Comparison of ENCODE assay signal across 24 mouse cellular contexts in genomic region chr2:158706704-158707408, GRCm38 (mm10). TPM values are rescaled to one million over a fixed set of nuclear protein-coding genes. Genes with fewer than 3 reads are reported as not detected.
DNase-seq lines count a peak whose midpoint lies in the region; ATAC-seq and TF ChIP-seq lines count a peak whose summit lies in the region.
"Had no signal": no experiment of that assay in that cellular context is flagged by ENCODE, and none has a peak within 500 bp of the region (broad histone marks: within the 10 kb centered on the region; RNA-seq: fewer than 3 reads in every experiment).

No protein-coding gene starts in this region.

- peaks cover 31% of the 10 kb centered on the region; the same call in 1 of the 2 replicates for H3K4me1 ChIP-seq in spleen, adult 2 months (ENCODE audit: control insufficient read depth, insufficient read depth, insufficient read length)
- H3K4me1 ChIP-seq in bone marrow, adult 2 months (ENCODE audit: control insufficient read depth, insufficient read depth, low read length) = no peaks in the 10 kb centered on the region; the same call in 1 of the 2 replicates
- H3K4me1 ChIP-seq: heart, embryonic 15.5 days; limb, embryonic 12.5 days had no signal

- peak overlapping the region; percentile 71 for H3K27ac ChIP-seq in spleen, adult 2 months (ENCODE audit: insufficient read depth, low read length)
- peak overlapping the region; percentile 13; the same call in 1 of the 2 replicates for H3K27ac ChIP-seq in bone marrow, adult 2 months (ENCODE audit: control insufficient read depth, insufficient read depth, low read depth, low read length, poor library complexity)
- H3K27ac ChIP-seq: embryonic facial prominence, embryonic 10.5 days; heart, embryonic 15.5 days; hindbrain, embryonic 12.5 days; limb, embryonic 12.5 days; liver, embryonic 14.5 days; midbrain, embryonic 12.5 days; neural tube, embryonic 12.5 days had no signal

- 30% methylated on average over 10 of the region's 10 CpGs for whole genome bisulfite sequencing in spleen, adult 2 months
- WGBS in bone marrow, adult 2 months = 49% methylated on average over 10 of the region's 10 CpGs

- H3K4me3 ChIP-seq in spleen, adult 2 months (ENCODE audit: extremely low read depth, insufficient read depth, insufficient read length) = peak overlapping the region; percentile 16; the same call in 1 of the 2 replicates
- H3K4me3 ChIP-seq in bone marrow, adult 2 months (replicated peaks; ENCODE audit: control insufficient read depth, low read depth, low read length) = no peak overlapping the region
- H3K4me3 ChIP-seq: embryonic facial prominence, embryonic 10.5 days; erythroblast, embryonic 14.5 days; heart, embryonic 15.5 days; hindbrain, embryonic 12.5 days; limb, embryonic 12.5 days; midbrain, embryonic 12.5 days; neural tube, embryonic 12.5 days had no signal

- no peak for TF ChIP-seq POLR2A in spleen, adult 2 months (IDR thresholded peaks at IDR 0.05; ENCODE audit: low read depth, low read length)
- TF ChIP-seq POLR2A in bone marrow, adult 2 months (IDR thresholded peaks at IDR 0.05; ENCODE audit: borderline replicate concordance, control insufficient read depth, low read depth, low read length) = no peak

- peak; percentile 37 to 45 for DNase-seq in spleen, adult 2 months (ENCODE audit: low read depth in 1 of 2, low spot score in 2 of 2)
- DNase-seq in spleen, postnatal 10 days (ENCODE audit: low spot score in 2 of 2) = no peak
- DNase-seq in thymus, postnatal 25 days = peak; percentile 56
- DNase-seq in adipocyte (ENCODE audit: low spot score) = no peak
- DNase-seq in left cerebral cortex, adult 11 months (ENCODE audit: low spot score) = no peak
- DNase-seq in left cerebral cortex, postnatal 10 days (ENCODE audit: extremely low spot score in 1 of 2, low spot score in 2 of 2) = no peak
- DNase-seq: adrenal gland, postnatal 25 days; cerebellum, adult 9-11 months; heart, adult 18-20 months; kidney, postnatal 14 days; lung, postnatal 14 days; spleen, adult 18-20 months had no signal

- ATAC-seq in megakaryocyte progenitor cell, adult 5-6 weeks (replicated peaks; ENCODE audit: poor library complexity) = peak; percentile 44; the same call in 1 of the 2 replicates
- ATAC-seq: forebrain, embryonic 16.5 days; intestine, embryonic 16.5 days had no signal

- H3K27me3 ChIP-seq in spleen, adult 2 months (ENCODE audit: control insufficient read depth, insufficient read depth, low read length) = no peaks in the 10 kb centered on the region
- H3K27me3 ChIP-seq: heart, embryonic 15.5 days; hindbrain, embryonic 12.5 days; limb, embryonic 12.5 days; midbrain, embryonic 12.5 days; neural tube, embryonic 12.5 days had no signal

- no peak for TF ChIP-seq CTCF in spleen, adult 2 months (IDR thresholded peaks at IDR 0.05; ENCODE audit: extremely low read depth, insufficient read depth, insufficient read length, insufficient replicate concordance)
- TF ChIP-seq CTCF in bone marrow, adult 2 months (IDR thresholded peaks at IDR 0.05; ENCODE audit: control insufficient read depth, insufficient read depth, low read length) = no peak

- intact Hi-C loops in left cerebral cortex, postnatal 10 days (cut with DNase I) = no loop called here

- H3K36me3 ChIP-seq in spleen, adult 2 months (ENCODE audit: control insufficient read depth, insufficient read depth, low read length) = peaks cover 8% of the 10 kb centered on the region
- H3K36me3 ChIP-seq: embryonic facial prominence, embryonic 10.5 days; heart, embryonic 15.5 days; hindbrain, embryonic 12.5 days; limb, embryonic 12.5 days; midbrain, embryonic 12.5 days; neural tube, embryonic 12.5 days had no signal

RNA-seq across cellular contexts. Expression of gene Ppp1r16b, which starts 41.7 kb away (rescaled TPM):
- polyA plus RNA-seq in spleen, adult 2 months (2012; rRNA removed) = 17.6 and 18.6 TPM in 2 replicates
- polyA plus RNA-seq in bone marrow, adult 2 months (2011; ENCODE audit: insufficient read depth, insufficient read length, low replicate concordance, missing spikeins) = 3.8 and 5.3 TPM in 2 replicates
- total RNA-seq in megakaryocyte progenitor cell, adult 5-6 weeks (2015) = 0.17 and 0.30 TPM in 2 replicates
- total RNA-seq in megakaryocyte progenitor cell, adult 5-6 weeks (2017) = 0.07 and 0.08 TPM in 2 replicates
- 10 to 100 TPM; 51.1 to 54.5 TPM for total RNA-seq in left cerebral cortex, postnatal 10 days (2021)

Comparison
In these comparisons a context has a peak if more than half of its experiments do, and no peak if none do; other contexts are left out.
1. DNase-seq: peak in spleen, adult 2 months (2 of 2) and thymus, postnatal 25 days (single experiment); none in spleen, postnatal 10 days (0 of 2), adipocyte (single experiment), left cerebral cortex, adult 11 months (single experiment) and left cerebral cortex, postnatal 10 days (0 of 2).
2. RNA of gene Ppp1r16b, which starts 41.7 kb away (total RNA-seq): 51.1 to 54.5 TPM in left cerebral cortex, postnatal 10 days; 0.07 to 0.30 TPM in megakaryocyte progenitor cell, adult 5-6 weeks; every median in the first group is over 10 times any median in the second.